Mouse (Mus musculus) limb, embryonic 11.5 days (tissue): Measurements from ENCODE around the gene Eaf1. TPM values are rescaled to one million over a fixed set of nuclear protein-coding genes. Genes with fewer than 3 reads are reported as not detected.

Experiments used
- ATAC-seq: fragments of 200-750 bp; cut with Nextera tagmentation; 2 replicates; pipeline ENCODE4 v1.8.0; 2017; ENCODE audit warnings: low read depth; ENCODE audit not compliant: insufficient number of reproducible peaks, low FRiP score, low TSS enrichment
- DNase-seq: peaks from one replicate; pipeline ENCODE4 v3.0.0-alpha.2; 2015; ENCODE audit warnings: low spot score
- H3K27ac ChIP-seq: fragments of 300-500 bp; sonication (generic); replicated peaks from 2 replicates; pipeline ENCODE4 v1.5.1; 2014; ENCODE audit warnings: low read depth, mild to moderate bottlenecking, low read length
- H3K27me3 ChIP-seq: fragments of 300-500 bp; sonication (generic); 2 replicates; pipeline ENCODE4 v1.6.1; 2014; ENCODE audit warnings: mild to moderate bottlenecking, low read length, mixed read lengths; ENCODE audit not compliant: control insufficient read depth, insufficient read depth
- H3K36me3 ChIP-seq: fragments of 300-500 bp; sonication (generic); 2 replicates; pipeline ENCODE4 v1.6.1; 2014; ENCODE audit warnings: mild to moderate bottlenecking, low read length, moderate library complexity, mixed read lengths; ENCODE audit not compliant: control insufficient read depth, insufficient read depth
- H3K4me1 ChIP-seq: fragments of 300-500 bp; sonication (generic); 2 replicates; pipeline ENCODE4 v1.6.1; 2014; ENCODE audit warnings: low read length, mixed read lengths; ENCODE audit not compliant: control insufficient read depth, insufficient read depth
- H3K4me2 ChIP-seq: fragments of 300-500 bp; sonication (generic); 2 replicates; pipeline ENCODE4 v1.6.1; 2014; ENCODE audit warnings: low read depth, mild to moderate bottlenecking, moderate library complexity; ENCODE audit not compliant: severe bottlenecking
- H3K4me3 ChIP-seq: fragments of 300-500 bp; sonication (generic); 2 replicates; pipeline ENCODE4 v1.5.1; 2014; ENCODE audit warnings: low read depth, low read length
- H3K9ac ChIP-seq: fragments of 300-500 bp; sonication (generic); 2 replicates; pipeline ENCODE4 v1.6.1; 2014; ENCODE audit warnings: mild to moderate bottlenecking, low read length
- H3K9me3 ChIP-seq: fragments of 300-500 bp; sonication (generic); 2 replicates; pipeline ENCODE4 v1.6.1; 2016; ENCODE audit warnings: low read length; ENCODE audit not compliant: control insufficient read depth
- WGBS: fragments of 180-500 bp; shearing (Covaris S2); extraction: QIAGEN DNeasy Blood & Tissue Kit; methylation state at CpG from one replicate; pipeline ENCODE4 v1.1.7; 2014; 5-methylcytosine and 5-hydroxymethylcytosine counted together
- polyA plus RNA-seq: library from polyadenylated mRNA; unstranded; fragments of >200 nt; fragmentation: Nextera tagmentation; extraction: Ambion mirVana; gene quantifications from 2 replicates; pipeline ENCODE4 v1.2.1, GENCODE M21; 2014

Eaf1 gene
- polyA plus RNA-seq, 1 experiment from 2014 or later, result 29.3 TPM

GRCm38 (mm10) chr14:31521318-31521717 is 27.1 kb downstream of the Eaf1 start:
- WGBS, result 66% methylated on average over 2 of the region's 2 CpGs
- Histone ChIP-seq H3K4me1 (no peaks in the 10 kb centered on the region), H3K27ac (no peak overlapping the region), H3K36me3 (no peaks in the 10 kb centered on the region), H3K4me3 (no peak overlapping the region), H3K27me3 (no peaks in the 10 kb centered on the region), H3K9ac (no peak overlapping the region), H3K4me2 (no peak overlapping the region), H3K9me3 (no peaks in the 10 kb centered on the region)
- DNase-seq (no peak), ATAC-seq (no peak)

- Histone ChIP-seq H3K4me2 (no peak overlapping the region), H3K4me1 (no peaks in the 10 kb centered on the region), H3K36me3 (no peaks in the 10 kb centered on the region), H3K27me3 (no peaks in the 10 kb centered on the region), H3K27ac (no peak overlapping the region), H3K4me3 (no peak overlapping the region), H3K9ac (no peak overlapping the region), H3K9me3 (no peaks in the 10 kb centered on the region)
- WGBS, result 71% methylated on average over 7 of the region's 7 CpGs
- DNase-seq, result no peak
- no peak for ATAC-seq
These were observed 31.0 kb downstream of the Eaf1 start for GRCm38 (mm10) chr14:31525040-31525810.

- no peak for ATAC-seq
- Histone ChIP-seq H3K4me3 (no peak overlapping the region), H3K9me3 (no peaks in the 10 kb centered on the region), H3K4me1 (peaks cover 7% of the 10 kb centered on the region), H3K36me3 (no peaks in the 10 kb centered on the region), H3K4me2 (no peak overlapping the region), H3K9ac (no peak overlapping the region), H3K27me3 (no peaks in the 10 kb centered on the region), H3K27ac (no peak overlapping the region)
- 84% methylated on average over 4 of the region's 4 CpGs for WGBS
- DNase-seq, result no peak
These were observed 36.6 kb downstream of the Eaf1 start for GRCm38 (mm10) chr14:31530847-31531246.

GRCm38 (mm10) chr14:31531506-31532148 is 37.4 kb downstream of the Eaf1 start:
- peak; percentile 34 for DNase-seq
- Histone ChIP-seq H3K27ac (no peak overlapping the region), H3K27me3 (no peaks in the 10 kb centered on the region), H3K9me3 (no peaks in the 10 kb centered on the region), H3K36me3 (no peaks in the 10 kb centered on the region), H3K4me1 (peaks cover 7% of the 10 kb centered on the region), H3K4me3 (no peak overlapping the region), H3K4me2 (no peak overlapping the region), H3K9ac (no peak overlapping the region)
- ATAC-seq, result no peak
- WGBS, result 54% methylated on average over 12 of the region's 12 CpGs

GRCm38 (mm10) chr14:31532656-31533055 is 38.5 kb downstream of the Eaf1 start:
- peaks cover 7% of the 10 kb centered on the region for H3K4me1 ChIP-seq
- ATAC-seq (no peak), DNase-seq (no peak)
- H3K4me2 ChIP-seq, result no peak overlapping the region
- no peak overlapping the region for H3K4me3 ChIP-seq
- no peak overlapping the region for H3K27ac ChIP-seq
- 64% methylated on average over 3 of the region's 3 CpGs for WGBS
- H3K36me3 ChIP-seq, result no peaks in the 10 kb centered on the region
- no peaks in the 10 kb centered on the region for H3K9me3 ChIP-seq
- no peak overlapping the region for H3K9ac ChIP-seq
- H3K27me3 ChIP-seq, result no peaks in the 10 kb centered on the region

GRCm38 (mm10) chr14:31537298-31537697 is 43.1 kb downstream of the Eaf1 start:
- ATAC-seq (no peak), DNase-seq (no peak)
- no peaks in the 10 kb centered on the region for H3K9me3 ChIP-seq
- no peaks in the 10 kb centered on the region; the same call in 1 of the 2 replicates for H3K4me1 ChIP-seq
- WGBS, result 80% methylated on average over 6 of the region's 6 CpGs
- no peaks in the 10 kb centered on the region for H3K36me3 ChIP-seq
- H3K4me2 ChIP-seq, result no peak overlapping the region
- H3K9ac ChIP-seq, result no peak overlapping the region
- no peak overlapping the region for H3K4me3 ChIP-seq
- no peaks in the 10 kb centered on the region for H3K27me3 ChIP-seq
- no peak overlapping the region for H3K27ac ChIP-seq

GRCm38 (mm10) chr14:31543885-31544442 is 49.8 kb downstream of the Eaf1 start:
- Histone ChIP-seq H3K4me3 (no peak overlapping the region), H3K27me3 (no peaks in the 10 kb centered on the region), H3K9ac (no peak overlapping the region), H3K4me1 (no peaks in the 10 kb centered on the region), H3K9me3 (no peaks in the 10 kb centered on the region), H3K4me2 (no peak overlapping the region), H3K27ac (no peak overlapping the region), H3K36me3 (no peaks in the 10 kb centered on the region)
- DNase-seq (no peak), ATAC-seq (no peak)
- 85% methylated on average over 11 of the region's 11 CpGs for WGBS

- ATAC-seq, result no peak
- Histone ChIP-seq H3K9ac (no peak overlapping the region), H3K9me3 (no peaks in the 10 kb centered on the region), H3K4me2 (no peak overlapping the region), H3K4me1 (peaks cover 3% of the 10 kb centered on the region; the same call in 1 of the 2 replicates), H3K27ac (no peak overlapping the region), H3K4me3 (no peak overlapping the region), H3K27me3 (no peaks in the 10 kb centered on the region), H3K36me3 (no peaks in the 10 kb centered on the region)
- WGBS, result 93% methylated on average over 7 of the region's 7 CpGs
- no peak for DNase-seq
These were observed 60.8 kb downstream of the Eaf1 start for GRCm38 (mm10) chr14:31555021-31555420.
